Mouse (Mus musculus) embryonic fibroblast, embryonic 13.5 days (primary cell): ENCODE results near the gene Il15ra.

Experiments
- CTCF ChIP-seq: IDR thresholded peaks from 2 replicates; pipeline ENCODE4 v1.5.1; 2011; ENCODE audit warnings: mild to moderate bottlenecking, control low read depth, low read length, moderate library complexity, borderline replicate concordance; ENCODE audit not compliant: insufficient read depth
- POLR2A ChIP-seq: IDR thresholded peaks from 2 replicates; pipeline ENCODE4 v1.6.1; 2011; ENCODE audit warnings: low read depth, mild to moderate bottlenecking, control low read depth, low read length, moderate library complexity

DNA sequence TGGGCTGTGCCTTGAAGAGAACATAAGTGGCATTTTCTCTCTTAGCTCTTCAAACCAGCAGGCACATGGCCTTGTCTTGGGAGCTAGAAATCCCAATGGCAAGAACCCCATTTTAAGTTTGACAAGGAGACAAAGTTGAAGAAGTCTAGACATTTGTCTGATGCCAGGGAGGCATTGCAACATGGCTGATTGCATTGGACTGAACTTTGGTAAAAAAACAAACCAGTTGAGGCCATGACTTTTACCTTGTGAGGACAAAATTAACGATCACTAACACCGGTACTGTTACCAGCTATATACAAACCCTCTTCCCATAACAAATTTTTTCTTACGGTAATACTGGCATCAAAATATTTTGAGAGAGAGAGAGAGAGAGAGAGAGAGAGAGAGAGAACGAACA is 11.7 kb upstream of the Il15ra start:
- no peak for TF ChIP-seq CTCF
- TF ChIP-seq POLR2A = no peak
